ENCODE assay signal across 29 mouse cellular contexts in genomic region chr4:13492846-13493245, GRCm38 (mm10).
A peak's percentile ranks its signal among the peaks of the same experiment; 100 is the strongest.
DNase-seq lines count a peak whose midpoint lies in the region; ATAC-seq and TF ChIP-seq lines count a peak whose summit lies in the region.
"Had no signal": no experiment of that assay in that cellular context is flagged by ENCODE, and none has a peak within 500 bp of the region (broad histone marks: within the 10 kb centered on the region; RNA-seq: fewer than 3 reads in every experiment).

No protein-coding gene starts in this region.

- H3K9me3 ChIP-seq in forebrain, embryonic 12.5 days, result no peaks in the 10 kb centered on the region
- no peaks in the 10 kb centered on the region for H3K9me3 ChIP-seq in forebrain, postnatal 0 days (ENCODE audit: low read length)
- H3K9me3 ChIP-seq in neural tube, embryonic 13.5 days, result no peaks in the 10 kb centered on the region
- no peaks in the 10 kb centered on the region for H3K9me3 ChIP-seq in neural tube, embryonic 15.5 days (replicated peaks)
- H3K9me3 ChIP-seq in neural tube, embryonic 14.5 days (ENCODE audit: control insufficient read depth, low read length), result no peaks in the 10 kb centered on the region
- H3K9me3 ChIP-seq: embryonic facial prominence, embryonic 12.5 days; embryonic facial prominence, embryonic 15.5 days; G1E; heart, embryonic 10.5 days; heart, embryonic 13.5 days had no signal

- 0 out of 2 replicates have a peak, but pooled peaks have one; percentile 51 for ATAC-seq in forebrain, embryonic 12.5 days (ENCODE audit: low FRiP score)
- ATAC-seq in forebrain, postnatal 0 days, result no peak
- ATAC-seq in neural tube, embryonic 13.5 days (ENCODE audit: low read depth), result peak; percentile 67; the same call in 1 of the 2 replicates
- no peak for ATAC-seq in neural tube, embryonic 15.5 days (ENCODE audit: low FRiP score)
- ATAC-seq in neural tube, embryonic 14.5 days (ENCODE audit: low read depth), result 0 out of 2 replicates have a peak, but pooled peaks have one; percentile 63
- ATAC-seq: hindbrain, postnatal 0 days; inflammation-experienced regulatory T-cells, adult 6 months; intestine, embryonic 16.5 days; Patski had no signal

- no peaks in the 10 kb centered on the region for H3K4me1 ChIP-seq in forebrain, embryonic 12.5 days
- no peaks in the 10 kb centered on the region for H3K4me1 ChIP-seq in forebrain, postnatal 0 days (ENCODE audit: insufficient read depth)
- H3K4me1 ChIP-seq in neural tube, embryonic 13.5 days (replicated peaks), result peaks cover 5% of the 10 kb centered on the region; the same call in 1 of the 2 replicates
- H3K4me1 ChIP-seq in neural tube, embryonic 15.5 days, result no peaks in the 10 kb centered on the region
- no peaks in the 10 kb centered on the region for H3K4me1 ChIP-seq in neural tube, embryonic 14.5 days (ENCODE audit: control insufficient read depth, insufficient read depth, low read length)
- H3K4me1 ChIP-seq: embryonic facial prominence, embryonic 12.5 days; embryonic facial prominence, embryonic 15.5 days; heart, embryonic 13.5 days had no signal

- TF ChIP-seq CTCF in forebrain, postnatal 0 days (IDR thresholded peaks at IDR 0.05; ENCODE audit: low read depth), result no peak

- H3K27ac ChIP-seq in forebrain, embryonic 12.5 days, result no peak overlapping the region
- no peak overlapping the region for H3K27ac ChIP-seq in forebrain, postnatal 0 days (ENCODE audit: low read depth, low read length)
- no peak overlapping the region for H3K27ac ChIP-seq in neural tube, embryonic 13.5 days (replicated peaks)
- no peak overlapping the region for H3K27ac ChIP-seq in neural tube, embryonic 15.5 days (replicated peaks)
- no peak overlapping the region for H3K27ac ChIP-seq in neural tube, embryonic 14.5 days (ENCODE audit: low read depth, low read length)
- H3K27ac ChIP-seq: embryonic facial prominence, embryonic 12.5 days; embryonic facial prominence, embryonic 15.5 days; heart, adult 2 months; heart, embryonic 10.5 days; heart, embryonic 13.5 days; hindbrain, embryonic 14.5 days; hindbrain, postnatal 0 days had no signal

- no peaks in the 10 kb centered on the region for H3K27me3 ChIP-seq in forebrain, embryonic 12.5 days
- H3K27me3 ChIP-seq in forebrain, postnatal 0 days (ENCODE audit: insufficient read depth, low read length), result no peaks in the 10 kb centered on the region
- no peaks in the 10 kb centered on the region for H3K27me3 ChIP-seq in neural tube, embryonic 13.5 days
- no peaks in the 10 kb centered on the region for H3K27me3 ChIP-seq in neural tube, embryonic 15.5 days (replicated peaks)
- H3K27me3 ChIP-seq in neural tube, embryonic 14.5 days (ENCODE audit: control insufficient read depth, insufficient read depth, low read length), result no peaks in the 10 kb centered on the region
- H3K27me3 ChIP-seq: CH12.LX; embryonic facial prominence, embryonic 12.5 days; embryonic facial prominence, embryonic 15.5 days; heart, embryonic 13.5 days; Patski had no signal

- H3K4me2 ChIP-seq in forebrain, embryonic 12.5 days, result no peak overlapping the region
- no peak overlapping the region for H3K4me2 ChIP-seq in forebrain, postnatal 0 days (ENCODE audit: low read depth)
- H3K4me2 ChIP-seq in neural tube, embryonic 13.5 days, result no peak overlapping the region
- H3K4me2 ChIP-seq in neural tube, embryonic 15.5 days, result no peak overlapping the region
- no peak overlapping the region for H3K4me2 ChIP-seq in neural tube, embryonic 14.5 days (ENCODE audit: low read depth, low read length)
- H3K4me2 ChIP-seq: embryonic facial prominence, embryonic 12.5 days; embryonic facial prominence, embryonic 15.5 days; heart, embryonic 13.5 days; hindbrain, embryonic 14.5 days had no signal

- H3K36me3 ChIP-seq in forebrain, embryonic 12.5 days (replicated peaks), result no peaks in the 10 kb centered on the region
- H3K36me3 ChIP-seq in forebrain, postnatal 0 days (ENCODE audit: insufficient read depth), result no peaks in the 10 kb centered on the region
- H3K36me3 ChIP-seq in neural tube, embryonic 13.5 days, result no peaks in the 10 kb centered on the region
- no peaks in the 10 kb centered on the region for H3K36me3 ChIP-seq in neural tube, embryonic 15.5 days
- no peaks in the 10 kb centered on the region for H3K36me3 ChIP-seq in neural tube, embryonic 14.5 days (ENCODE audit: control insufficient read depth, insufficient read depth, low read length)
- H3K36me3 ChIP-seq: embryonic facial prominence, embryonic 12.5 days; embryonic facial prominence, embryonic 15.5 days; G1E; heart, embryonic 10.5 days; heart, embryonic 13.5 days had no signal

- no peak overlapping the region for H3K4me3 ChIP-seq in forebrain, embryonic 12.5 days (replicated peaks)
- no peak overlapping the region for H3K4me3 ChIP-seq in forebrain, postnatal 0 days (ENCODE audit: low read depth, low read length)
- no peak overlapping the region for H3K4me3 ChIP-seq in neural tube, embryonic 13.5 days
- H3K4me3 ChIP-seq in neural tube, embryonic 15.5 days (replicated peaks), result no peak overlapping the region
- no peak overlapping the region for H3K4me3 ChIP-seq in neural tube, embryonic 14.5 days (ENCODE audit: low read depth, low read length)
- H3K4me3 ChIP-seq: embryonic facial prominence, embryonic 12.5 days; embryonic facial prominence, embryonic 15.5 days; heart, adult 2 months; heart, embryonic 10.5 days; heart, embryonic 13.5 days had no signal

- DNase-seq in forebrain, postnatal 0 days, result no peak
- no peak for DNase-seq in layer of hippocampus, postnatal 14 days (ENCODE audit: low spot score in 2 of 2)
- DNase-seq: adrenal gland, postnatal 10 days; adrenal gland, postnatal 36 days; B cell, adult 2 months; cerebellum, adult 11 months; cerebellum, adult 2 months; cerebellum, adult 9-11 months; cerebellum, postnatal 25 days; gastrocnemius, postnatal 10 days; gastrocnemius, postnatal 36 days; heart, adult 2 months; heart, postnatal 14 days; heart, postnatal 4 days had no signal

- no peak overlapping the region for H3K9ac ChIP-seq in forebrain, embryonic 12.5 days
- H3K9ac ChIP-seq in forebrain, postnatal 0 days, result no peak overlapping the region
- no peak overlapping the region for H3K9ac ChIP-seq in neural tube, embryonic 13.5 days
- no peak overlapping the region for H3K9ac ChIP-seq in neural tube, embryonic 15.5 days (replicated peaks)
- H3K9ac ChIP-seq in neural tube, embryonic 14.5 days (replicated peaks; ENCODE audit: low read depth, low read length), result no peak overlapping the region
- H3K9ac ChIP-seq: embryonic facial prominence, embryonic 12.5 days; embryonic facial prominence, embryonic 15.5 days; heart, embryonic 13.5 days; hindbrain, embryonic 14.5 days had no signal

Comparison
In these comparisons a context has a peak if more than half of its experiments do, and no peak if none do; other contexts are left out.
1. ATAC-seq: peak in forebrain, embryonic 12.5 days (single experiment), neural tube, embryonic 13.5 days (single experiment) and neural tube, embryonic 14.5 days (single experiment); none in forebrain, postnatal 0 days (single experiment) and neural tube, embryonic 15.5 days (single experiment).